Mouse (Mus musculus) forelimb bud, embryonic 11.5 days (tissue): ENCODE measurements around the gene Gpx2.

ENCODE experiments used
- DNase-seq: peaks from one replicate; pipeline ENCODE4 v3.0.0-alpha.2; 2012; ENCODE audit warnings: low read depth, low spot score

Gpx2 gene

DNA sequence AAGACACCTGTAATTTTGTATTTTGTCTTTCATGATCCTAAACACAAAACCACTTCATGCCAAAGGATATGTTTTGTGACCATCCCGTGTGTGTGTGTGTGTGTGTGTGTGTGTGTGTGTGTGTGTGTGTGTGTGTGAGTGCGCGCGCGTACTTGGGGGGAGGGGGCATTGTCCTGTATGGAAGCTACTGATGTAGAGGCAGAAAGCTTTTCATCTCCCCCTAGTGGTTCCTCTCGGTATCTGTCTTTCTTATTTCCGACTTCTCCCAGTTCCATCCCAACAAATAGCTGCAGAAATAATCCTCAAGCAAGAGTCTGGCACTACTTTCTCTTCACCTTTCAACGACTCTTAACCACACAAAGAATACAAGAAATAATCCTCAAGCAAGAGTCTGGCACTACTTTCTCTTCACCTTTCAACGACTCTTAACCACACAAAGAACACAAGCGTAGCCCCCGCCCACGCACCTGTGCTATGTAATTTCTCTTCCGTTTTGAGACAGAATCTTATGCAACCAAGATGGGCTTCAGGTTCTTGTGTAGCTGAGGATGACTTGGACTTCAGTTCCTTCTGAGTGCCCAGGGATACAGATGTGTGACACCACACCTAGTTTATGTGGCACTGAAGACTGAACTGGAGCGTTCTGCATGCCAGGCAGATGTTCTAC is 42.6 kb downstream of the Gpx2 start:
- peak; percentile 73 for DNase-seq

DNA sequence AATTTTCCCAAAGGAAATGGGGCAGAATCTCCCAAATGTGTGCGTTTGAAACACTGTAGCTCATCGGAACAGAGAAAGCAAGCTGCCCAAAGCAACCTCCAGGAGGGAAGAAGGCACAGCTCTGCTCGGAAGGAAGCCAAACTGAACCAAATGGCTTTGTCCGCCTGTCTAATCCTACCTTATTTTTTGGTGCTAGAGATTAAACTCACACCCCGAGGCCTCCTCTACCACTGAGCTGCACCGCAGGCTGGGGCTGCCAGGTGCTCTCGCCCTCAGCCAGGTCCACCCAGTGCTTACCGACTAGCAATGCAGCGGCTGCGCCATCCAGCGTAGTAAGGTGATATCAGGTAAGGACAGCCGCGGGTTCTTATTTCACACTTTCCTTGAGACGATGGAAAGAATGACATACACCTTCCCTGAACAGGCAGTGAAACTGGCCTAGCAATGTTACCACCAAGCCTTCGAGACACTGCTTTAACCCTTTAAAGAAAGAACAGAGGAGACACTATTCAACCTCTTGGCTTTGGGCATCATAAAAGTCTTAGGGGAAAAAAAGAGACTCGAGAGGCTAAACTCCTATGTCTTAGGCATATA is 44.4 kb downstream of the Gpx2 start:
- DNase-seq: no peak
